Mouse (Mus musculus): ENCODE measurements around the gene Taar5. TPM values are rescaled to one million over a fixed set of nuclear protein-coding genes. Genes with fewer than 3 reads are reported as not detected.

Taar5 gene
- polyA plus RNA-seq, 1 experiment, result not detected

GRCm38 (mm10) chr10:24006442-24006841, 35.9 kb downstream of the Taar5 start:
- H3K27ac ChIP-seq (ENCODE audit: insufficient read depth, low read length), result no peak overlapping the region
- no peaks in the 10 kb centered on the region for H3K4me1 ChIP-seq (ENCODE audit: control insufficient read depth, insufficient read depth, low read length)
- H3K4me3 ChIP-seq (ENCODE audit: insufficient read depth, low read length), result no peak overlapping the region
- TF ChIP-seq POLR2A (IDR thresholded peaks at IDR 0.05; ENCODE audit: low read depth, low read length), result no peak
- no peak for TF ChIP-seq CTCF (IDR thresholded peaks at IDR 0.05; ENCODE audit: borderline replicate concordance, insufficient read depth, low read length)

DNA sequence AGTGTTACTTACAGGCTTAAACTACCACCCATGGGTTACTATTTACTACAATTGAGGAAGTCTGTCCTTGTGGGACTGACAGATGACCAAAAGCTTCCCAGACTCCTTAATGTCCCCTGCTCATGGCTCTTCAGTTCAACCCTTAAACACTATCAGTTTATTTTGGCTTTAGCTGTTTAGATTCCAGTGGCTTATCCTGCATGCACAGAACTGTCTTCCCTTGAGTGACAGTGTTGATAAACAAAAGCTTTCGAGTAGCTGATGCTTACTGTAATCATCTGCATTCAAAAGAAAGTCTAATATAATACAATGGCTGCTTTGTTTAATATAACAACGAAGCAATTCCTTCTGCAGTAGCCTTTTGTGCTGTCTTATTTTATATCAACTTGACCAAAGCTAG, 36.5 kb downstream of the Taar5 start:
- TF ChIP-seq CTCF (IDR thresholded peaks at IDR 0.05; ENCODE audit: borderline replicate concordance, insufficient read depth, low read length) (no peak), POLR2A (IDR thresholded peaks at IDR 0.05; ENCODE audit: low read depth, low read length) (no peak)
- no peak overlapping the region for H3K27ac ChIP-seq (ENCODE audit: insufficient read depth, low read length)
- H3K4me1 ChIP-seq (ENCODE audit: control insufficient read depth, insufficient read depth, low read length), result no peaks in the 10 kb centered on the region
- H3K4me3 ChIP-seq (ENCODE audit: insufficient read depth, low read length), result no peak overlapping the region

GRCm38 (mm10) chr10:24008143-24008542, 37.6 kb downstream of the Taar5 start:
- no peak overlapping the region for H3K4me3 ChIP-seq (ENCODE audit: insufficient read depth, low read length)
- no peak overlapping the region for H3K27ac ChIP-seq (ENCODE audit: insufficient read depth, low read length)
- no peaks in the 10 kb centered on the region for H3K4me1 ChIP-seq (ENCODE audit: control insufficient read depth, insufficient read depth, low read length)
- TF ChIP-seq POLR2A (IDR thresholded peaks at IDR 0.05; ENCODE audit: low read depth, low read length), result no peak
- no peak for TF ChIP-seq CTCF (IDR thresholded peaks at IDR 0.05; ENCODE audit: borderline replicate concordance, insufficient read depth, low read length)

Other genes starting within 250 kb of the Taar5 start
- gene Rps12, start 183.4 kb upstream of the Taar5 start, polyA plus RNA-seq (2011; ENCODE audit: insufficient read length, low read depth, missing spikeins), result 255 and 381 TPM in 2 replicates
- gene Slc18b1, start 173.7 kb upstream of the Taar5 start, polyA plus RNA-seq (2011; ENCODE audit: insufficient read length, low read depth, missing spikeins), result 19.9 and 28.8 TPM in 2 replicates
- gene Vnn3, start 119.2 kb upstream of the Taar5 start, polyA plus RNA-seq (2011; ENCODE audit: insufficient read length, low read depth, missing spikeins), result not detected in 2 replicates
- 4.5 and 5.1 TPM in 2 replicates for gene Vnn1, start 76.0 kb upstream of the Taar5 start, polyA plus RNA-seq (2011; ENCODE audit: insufficient read length, low read depth, missing spikeins)
- gene Taar1, start 50.4 kb upstream of the Taar5 start, polyA plus RNA-seq (2011; ENCODE audit: insufficient read length, low read depth, missing spikeins), result not detected in 2 replicates
- not detected in 2 replicates for gene Taar2, start 32.1 kb upstream of the Taar5 start, polyA plus RNA-seq (2011; ENCODE audit: insufficient read length, low read depth, missing spikeins)
- gene Taar3, start 21.1 kb upstream of the Taar5 start, polyA plus RNA-seq (2011; ENCODE audit: insufficient read length, low read depth, missing spikeins), result not detected in 2 replicates
- gene Taar4, start 10.2 kb upstream of the Taar5 start, polyA plus RNA-seq (2011; ENCODE audit: insufficient read length, low read depth, missing spikeins), result not detected in 2 replicates
- gene Taar6, start 14.9 kb downstream of the Taar5 start, polyA plus RNA-seq (2011; ENCODE audit: insufficient read length, low read depth, missing spikeins), result not detected in 2 replicates
- not detected in 2 replicates for gene Taar7a, start 22.8 kb downstream of the Taar5 start, polyA plus RNA-seq (2011; ENCODE audit: insufficient read length, low read depth, missing spikeins)
- gene Taar7b, start 29.2 kb downstream of the Taar5 start, polyA plus RNA-seq (2011; ENCODE audit: insufficient read length, low read depth, missing spikeins), result not detected in 2 replicates
- gene Taar7d, start 56.5 kb downstream of the Taar5 start, polyA plus RNA-seq (2011; ENCODE audit: insufficient read length, low read depth, missing spikeins), result not detected in 2 replicates
- not detected in 2 replicates for gene Taar7e, start 66.9 kb downstream of the Taar5 start, polyA plus RNA-seq (2011; ENCODE audit: insufficient read length, low read depth, missing spikeins)
- not detected in 2 replicates for gene Taar7f, start 78.8 kb downstream of the Taar5 start, polyA plus RNA-seq (2011; ENCODE audit: insufficient read length, low read depth, missing spikeins)
- gene Taar8a, start 105.8 kb downstream of the Taar5 start, polyA plus RNA-seq (2011; ENCODE audit: insufficient read length, low read depth, missing spikeins), result not detected in 2 replicates
- not detected in 2 replicates for gene Taar8b, start 121.6 kb downstream of the Taar5 start, polyA plus RNA-seq (2011; ENCODE audit: insufficient read length, low read depth, missing spikeins)
- not detected in 2 replicates for gene Taar8c, start 131.2 kb downstream of the Taar5 start, polyA plus RNA-seq (2011; ENCODE audit: insufficient read length, low read depth, missing spikeins)
- gene Taar9, start 138.8 kb downstream of the Taar5 start, polyA plus RNA-seq (2011; ENCODE audit: insufficient read length, low read depth, missing spikeins), result not detected in 2 replicates
- 93.6 and 103 TPM in 2 replicates for gene Stx7, start 178.6 kb downstream of the Taar5 start, polyA plus RNA-seq (2011; ENCODE audit: insufficient read length, low read depth, missing spikeins)